Mouse (Mus musculus): ENCODE results near the gene Olfr1228.

Gene Olfr1228

GRCm38 (mm10) chr2:89253962-89254361 is at the start of gene Olfr1228:
Olfr1228 (minus strand) TSS chr2:89254062.
- no peak for DNase-seq (ENCODE audit: low read depth)

GRCm38 (mm10) chr2:89297168-89297567 is 43.3 kb upstream of the Olfr1228 start, which contains the start of gene Olfr1230:
Olfr1230 (minus strand) TSS chr2:89297268.
- DNase-seq (ENCODE audit: low read depth): no peak

GRCm38 (mm10) chr2:89287914-89288313 is 34.1 kb upstream of the Olfr1228 start, which contains the start of gene Olfr1229:
Olfr1229 (minus strand) TSS chr2:89288014.
- no peak for DNase-seq (ENCODE audit: low read depth)

GRCm38 (mm10) chr2:89199948-89200347 is 53.9 kb downstream of the Olfr1228 start, which contains the start of gene Olfr1226:
Olfr1226 (minus strand) TSS chr2:89200048.
- no peak for DNase-seq (ENCODE audit: low read depth)
